Mouse (Mus musculus): Measurements from ENCODE around the gene Dhx15.
A peak's percentile ranks its signal among the peaks of the same experiment; 100 is the strongest.
"Not testable (repeated sequence)": the region's sequence is repeated elsewhere in the genome, so short reads cannot be mapped to it uniquely, and the experiment has no call there.

Gene Dhx15

GRCm38 (mm10) chr5:52190371-52191179 is at the start of gene Dhx15:
Dhx15 (minus strand) TSS chr5:52190514.
- peak; percentile 86 to 91 for DNase-seq (ENCODE audit: low spot score in 2 of 2)

DNA sequence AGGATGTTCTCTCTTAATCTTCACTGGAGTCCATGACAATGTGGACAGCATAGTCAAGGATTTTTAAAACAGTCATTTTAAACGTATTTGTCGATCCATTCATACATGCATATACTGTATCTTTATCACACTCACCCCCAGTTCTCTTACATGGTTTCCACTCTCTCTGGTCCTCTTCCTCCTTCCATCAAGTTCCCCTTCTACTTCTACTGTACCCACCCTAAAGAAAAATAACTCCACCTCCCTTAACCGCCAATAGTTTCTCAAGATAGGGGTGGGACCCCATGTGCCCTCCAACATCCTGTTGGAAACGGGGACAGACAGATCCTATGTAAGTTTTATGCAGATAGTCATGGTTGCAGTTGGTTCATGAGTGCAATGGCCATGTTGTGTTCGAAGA is 48.6 kb upstream of the Dhx15 start:
- DNase-seq (ENCODE audit: low spot score in 2 of 2): no peak

GRCm38 (mm10) chr5:52237956-52238735 is 47.8 kb upstream of the Dhx15 start:
- DNase-seq (ENCODE audit: low spot score in 2 of 2): no peak

DNA sequence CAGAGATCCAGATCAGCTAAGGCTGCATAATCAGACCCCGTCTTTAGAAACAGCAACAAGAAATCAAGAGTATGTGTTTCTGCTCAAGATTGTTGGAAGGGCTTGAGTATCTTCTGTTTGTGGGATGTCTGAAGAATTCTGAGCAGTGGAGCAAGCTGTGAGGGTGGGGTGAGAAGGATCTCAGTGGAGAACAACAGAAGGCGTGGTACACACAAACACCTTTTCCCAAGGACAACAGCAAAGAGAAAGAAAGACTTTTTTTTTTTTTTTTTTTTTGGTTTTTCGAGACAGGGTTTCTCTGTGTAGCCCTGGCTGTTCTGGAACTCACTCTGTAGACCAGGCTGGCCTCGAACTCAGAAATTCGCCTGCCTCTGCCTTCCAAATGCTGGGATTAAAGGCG is 46.3 kb upstream of the Dhx15 start:
- not testable (repeated sequence) for DNase-seq (ENCODE audit: low spot score in 2 of 2)

GRCm38 (mm10) chr5:52234570-52234969 is 44.3 kb upstream of the Dhx15 start:
- DNase-seq (ENCODE audit: low spot score in 2 of 2): no peak

- DNase-seq (ENCODE audit: low spot score in 2 of 2): no peak
Observed at GRCm38 (mm10) chr5:52233891-52234290, 43.6 kb upstream of the Dhx15 start.

DNA sequence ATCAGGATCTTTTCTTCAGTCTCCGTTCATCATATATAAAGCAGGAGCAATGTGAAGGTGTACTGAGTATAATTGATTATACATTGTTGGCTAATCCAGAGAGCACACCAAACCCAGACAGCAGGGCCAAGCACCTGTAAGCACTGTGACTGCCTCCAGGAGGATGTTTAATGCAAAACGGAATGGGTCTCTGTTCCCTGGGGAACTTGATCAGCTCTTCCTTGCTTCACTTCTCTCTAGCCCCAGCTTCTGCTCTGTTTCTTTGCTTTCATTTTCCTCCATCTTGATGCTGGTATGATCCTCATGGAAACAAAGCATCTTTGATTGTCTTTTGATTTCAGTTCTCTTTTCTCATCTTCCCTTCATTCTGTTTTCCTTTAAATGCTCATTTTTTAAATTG is 42.3 kb upstream of the Dhx15 start:
- DNase-seq (ENCODE audit: low spot score in 2 of 2): no peak

- DNase-seq (ENCODE audit: low spot score in 2 of 2): no peak
Observed at GRCm38 (mm10) chr5:52232199-52232598, 41.9 kb upstream of the Dhx15 start.

- DNase-seq (ENCODE audit: low spot score in 2 of 2): no peak
Observed at GRCm38 (mm10) chr5:52230466-52230865, 40.2 kb upstream of the Dhx15 start.

- no peak for DNase-seq (ENCODE audit: low spot score in 2 of 2)
Observed at GRCm38 (mm10) chr5:52226677-52227076, 36.4 kb upstream of the Dhx15 start.

- no peak for DNase-seq (ENCODE audit: low spot score in 2 of 2)
Observed at GRCm38 (mm10) chr5:52221596-52221995, 31.3 kb upstream of the Dhx15 start.

DNA sequence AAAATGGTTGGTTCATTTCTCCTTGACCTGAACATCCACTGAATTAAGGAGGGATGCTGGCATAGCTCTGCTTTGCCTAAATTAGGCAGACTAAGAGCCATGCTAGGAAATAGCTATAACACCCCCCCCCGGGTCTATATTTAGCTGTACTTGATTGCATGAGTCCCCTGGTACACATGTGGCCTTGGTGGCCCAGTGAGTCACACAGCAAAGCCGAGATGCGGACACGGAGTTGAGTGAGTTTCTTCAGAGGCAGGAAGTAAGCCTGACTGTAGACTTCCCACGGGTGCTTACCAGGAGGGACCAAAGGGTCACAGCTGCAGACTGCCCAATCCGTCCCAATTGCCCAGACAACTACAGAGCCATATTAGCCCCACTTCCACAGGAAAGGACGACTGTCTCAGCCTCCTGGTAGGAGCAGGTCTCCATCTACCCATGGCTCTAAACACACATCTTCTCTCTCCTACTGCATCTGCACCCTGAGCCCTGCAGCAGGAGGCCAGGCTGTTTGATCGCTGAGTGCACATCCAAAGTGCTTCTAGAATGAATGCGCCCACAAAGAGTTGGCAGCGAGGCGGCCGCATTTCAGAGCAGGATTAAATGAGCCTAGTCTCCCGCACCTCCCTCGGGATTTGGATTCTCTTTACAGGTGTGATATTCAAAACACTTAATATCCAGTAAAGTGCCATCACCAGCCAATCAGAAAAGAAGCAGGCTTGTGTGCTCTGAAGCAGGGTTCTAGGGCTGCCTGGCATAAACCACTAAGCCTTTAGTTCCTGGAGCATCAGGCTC is 29.9 kb upstream of the Dhx15 start:
- no peak for DNase-seq (ENCODE audit: low spot score in 2 of 2)

- DNase-seq (ENCODE audit: low spot score in 2 of 2): no peak
Observed at GRCm38 (mm10) chr5:52218238-52218637, 27.9 kb upstream of the Dhx15 start.

- no peak for DNase-seq (ENCODE audit: low spot score in 2 of 2)
Observed at GRCm38 (mm10) chr5:52213143-52213900, 23.0 kb upstream of the Dhx15 start.

DNA sequence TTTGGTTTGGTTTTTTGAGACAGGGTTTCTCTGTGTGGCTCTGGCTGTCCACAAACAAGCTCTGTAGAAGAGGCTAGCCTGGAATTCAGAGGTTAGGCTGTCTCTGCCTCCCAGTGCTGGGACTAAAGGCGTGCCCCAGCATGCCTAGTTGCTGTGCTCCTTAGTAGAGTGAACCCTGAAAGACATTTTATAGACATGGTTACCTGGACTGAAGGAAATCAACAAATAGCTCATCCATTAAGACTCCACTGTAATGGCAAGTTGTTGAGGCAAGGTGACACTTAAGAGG is 810 bp upstream of the Dhx15 start:
- DNase-seq (ENCODE audit: low spot score in 2 of 2): peak in 1 of 2 experiments; percentile 6

GRCm38 (mm10) chr5:52189664-52190365 is 499 bp downstream of the Dhx15 start:
- peak; percentile 57 to 68 for DNase-seq (ENCODE audit: low spot score in 2 of 2)

DNA sequence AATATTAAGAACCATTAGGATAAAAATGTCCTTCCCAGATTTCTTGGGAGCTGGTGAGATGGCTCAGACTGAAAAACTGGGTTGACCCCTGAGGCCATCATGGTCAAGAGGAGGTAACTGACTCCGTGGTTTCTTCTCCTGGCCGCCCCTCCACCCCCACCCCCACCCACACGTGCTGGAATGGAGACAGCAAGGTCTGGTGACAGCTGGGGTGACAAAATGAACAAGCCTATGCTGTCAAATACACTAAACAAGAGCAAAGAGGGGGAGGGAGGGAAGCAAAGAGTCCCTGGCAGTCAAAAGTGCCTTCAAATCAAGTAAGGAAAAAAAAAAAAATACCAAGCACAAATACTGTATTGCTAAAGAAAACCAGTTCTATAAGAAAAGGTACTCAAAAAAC is 2.1 kb downstream of the Dhx15 start:
- DNase-seq (ENCODE audit: low spot score in 2 of 2): no peak

GRCm38 (mm10) chr5:52177326-52177725 is 13.0 kb downstream of the Dhx15 start:
- DNase-seq (ENCODE audit: low spot score in 2 of 2): no peak

- no peak for DNase-seq (ENCODE audit: low spot score in 2 of 2)
Observed at GRCm38 (mm10) chr5:52168468-52168867, 21.8 kb downstream of the Dhx15 start.

- DNase-seq (ENCODE audit: low spot score in 2 of 2): no peak
Observed at GRCm38 (mm10) chr5:52149138-52149537, 41.2 kb downstream of the Dhx15 start.

- no peak for DNase-seq (ENCODE audit: low spot score in 2 of 2)
Observed at GRCm38 (mm10) chr5:52147141-52147540, 43.2 kb downstream of the Dhx15 start.

Data from thymus, postnatal 10 days (tissue).